Mouse (Mus musculus) thymus, postnatal 0 days (tissue): ENCODE measurements at regions not wholly inside any gene's neighbourhood (a gene's known extent, or its start where the extent isn't known, plus 50 kb on each side); places are given as distances from the start of the nearest gene placed in this dataset.
"Not testable (repeated sequence)": the region's sequence is repeated elsewhere in the genome, so short reads cannot be mapped to it uniquely, and the experiment has no call there.

Experiments used
- DNase-seq: peaks from one replicate; pipeline ENCODE4 v3.0.0-alpha.2; 2015; ENCODE audit warnings: low spot score

DNA sequence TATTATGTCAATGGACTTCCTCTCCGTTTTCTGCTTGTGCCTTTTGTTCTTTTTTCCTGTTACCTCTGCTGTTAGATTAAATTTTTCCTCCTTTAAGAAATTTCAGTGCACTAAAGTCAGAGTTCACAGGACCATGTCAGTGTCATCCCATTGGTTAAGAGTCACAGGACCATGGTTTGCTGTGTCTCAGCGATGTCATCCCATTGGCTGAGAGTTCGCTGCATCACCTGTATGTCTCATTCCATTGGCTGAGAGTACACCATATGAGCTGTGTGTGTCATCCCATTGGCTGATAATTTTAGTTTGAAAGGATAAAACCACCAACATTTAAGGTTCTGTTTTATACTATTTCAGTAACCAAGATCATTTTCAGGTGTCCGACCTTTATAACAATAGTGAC, 50.7 kb upstream of the Jade1 start:
- DNase-seq: no peak

DNA sequence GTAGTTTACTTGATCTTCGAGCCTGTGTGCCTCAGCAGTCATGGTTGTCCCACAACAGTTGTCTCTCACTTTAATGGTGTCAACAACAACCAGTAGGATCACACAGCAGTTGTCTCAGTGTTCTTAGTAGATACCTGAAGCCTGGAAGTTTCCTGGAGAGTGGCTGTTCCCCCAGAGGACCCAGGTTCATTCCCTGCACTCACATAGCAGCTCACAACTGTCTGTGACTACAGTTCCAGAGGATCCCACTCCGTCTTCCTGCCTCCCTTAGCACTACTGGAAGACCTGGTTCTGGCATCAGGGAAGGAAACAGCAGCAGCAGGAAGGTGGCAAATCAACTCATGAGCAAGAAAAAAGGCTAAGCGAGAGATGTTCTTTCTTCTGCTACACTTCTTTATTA, 53.4 kb upstream of the Jade1 start:
- no peak for DNase-seq

DNA sequence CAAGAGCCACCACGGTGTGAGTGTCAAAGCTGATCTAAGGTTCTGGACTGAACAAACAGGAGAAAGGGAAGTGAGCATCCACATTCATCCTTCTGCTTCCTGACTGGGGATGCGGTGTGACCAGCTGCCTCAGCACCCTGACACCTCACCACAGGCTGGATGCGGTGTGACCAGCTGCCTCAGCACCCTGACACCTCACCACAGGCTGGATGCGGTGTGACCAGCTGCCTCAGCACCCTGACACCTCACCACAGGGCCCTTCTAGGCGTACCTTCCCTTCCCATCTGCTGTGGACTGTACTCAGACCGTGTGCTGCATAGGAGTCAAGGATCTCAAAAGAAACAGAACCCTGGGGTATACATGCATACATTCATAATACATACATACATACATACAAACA, 53.9 kb upstream of the Jade1 start:
- not testable (repeated sequence) for DNase-seq

DNA sequence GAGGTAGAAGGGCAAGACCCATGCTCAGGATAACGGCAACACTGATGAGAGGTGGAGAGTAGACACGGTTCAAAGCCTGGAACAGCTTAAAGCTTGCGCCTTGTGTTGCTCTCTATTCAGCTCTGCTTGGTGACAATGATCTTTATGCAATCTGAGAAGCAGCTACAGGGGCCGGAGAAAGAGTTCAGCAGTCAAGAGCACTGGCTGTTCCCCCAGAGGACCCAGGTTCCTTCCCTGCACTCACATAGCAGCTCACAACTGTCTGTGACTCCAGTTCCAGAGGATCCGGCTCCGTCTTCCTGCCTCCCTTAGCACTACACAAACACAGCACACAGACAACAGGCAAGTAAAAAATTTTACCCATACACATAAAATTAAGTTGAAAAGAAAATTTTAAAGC, 54.4 kb upstream of the Jade1 start:
- no peak for DNase-seq

DNA sequence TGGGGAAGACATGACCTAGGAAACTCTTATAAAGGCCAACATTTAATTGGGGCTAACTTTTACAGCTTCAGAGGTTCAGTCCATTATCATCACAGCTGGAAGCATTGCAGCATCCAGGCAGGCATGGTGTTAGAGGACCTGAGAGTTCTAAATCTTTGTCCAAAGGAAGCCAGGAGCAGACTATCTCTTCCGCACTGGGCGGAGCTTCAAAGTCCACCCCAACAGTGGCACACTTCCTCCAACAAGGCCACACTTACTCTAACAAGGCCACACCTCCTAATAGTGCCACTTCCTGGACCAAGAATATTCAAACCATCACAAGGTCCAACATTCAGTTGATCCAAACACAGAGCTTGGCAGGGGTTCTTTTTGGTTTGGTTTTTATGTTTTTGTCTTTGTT, 55.9 kb upstream of the Jade1 start:
- DNase-seq: no peak

DNA sequence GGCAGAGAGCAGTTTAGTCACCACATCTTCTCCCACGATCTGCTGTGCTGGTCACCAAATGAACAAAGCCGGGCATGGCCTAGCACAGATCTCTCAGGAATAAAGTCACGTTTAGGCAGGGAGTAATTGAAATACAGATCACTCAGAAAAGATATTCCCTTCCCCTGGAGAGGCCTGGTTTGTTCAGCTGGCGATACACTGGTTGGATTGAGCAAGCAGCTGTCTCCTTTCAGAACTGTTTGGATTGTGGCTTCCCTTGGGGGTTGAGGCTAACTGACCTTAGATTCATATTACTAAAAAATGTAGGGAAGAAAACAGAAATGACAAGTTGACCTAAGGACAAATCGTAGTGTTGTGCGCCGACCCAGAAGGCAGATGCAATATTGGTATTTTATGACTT, 56.7 kb upstream of the Jade1 start:
- no peak for DNase-seq

DNA sequence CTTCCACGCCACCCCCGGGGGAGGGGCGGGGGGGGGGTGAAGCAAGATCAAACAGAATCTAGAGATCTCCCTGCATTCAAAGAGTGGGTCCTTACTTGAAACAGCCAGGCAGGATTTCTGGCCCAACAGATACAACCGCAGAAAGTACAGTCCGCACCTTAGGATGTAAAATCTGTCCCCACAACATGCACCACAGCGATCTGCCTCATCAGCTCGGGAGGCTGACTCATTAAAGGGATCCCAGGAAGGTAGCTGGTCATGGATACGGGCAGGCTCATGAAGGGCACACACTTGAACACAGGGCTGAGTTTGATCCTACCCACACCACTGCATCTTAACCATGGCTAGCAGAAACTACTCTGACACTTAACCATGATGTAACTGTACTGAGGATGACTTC, 57.8 kb upstream of the Jade1 start:
- DNase-seq: no peak

DNA sequence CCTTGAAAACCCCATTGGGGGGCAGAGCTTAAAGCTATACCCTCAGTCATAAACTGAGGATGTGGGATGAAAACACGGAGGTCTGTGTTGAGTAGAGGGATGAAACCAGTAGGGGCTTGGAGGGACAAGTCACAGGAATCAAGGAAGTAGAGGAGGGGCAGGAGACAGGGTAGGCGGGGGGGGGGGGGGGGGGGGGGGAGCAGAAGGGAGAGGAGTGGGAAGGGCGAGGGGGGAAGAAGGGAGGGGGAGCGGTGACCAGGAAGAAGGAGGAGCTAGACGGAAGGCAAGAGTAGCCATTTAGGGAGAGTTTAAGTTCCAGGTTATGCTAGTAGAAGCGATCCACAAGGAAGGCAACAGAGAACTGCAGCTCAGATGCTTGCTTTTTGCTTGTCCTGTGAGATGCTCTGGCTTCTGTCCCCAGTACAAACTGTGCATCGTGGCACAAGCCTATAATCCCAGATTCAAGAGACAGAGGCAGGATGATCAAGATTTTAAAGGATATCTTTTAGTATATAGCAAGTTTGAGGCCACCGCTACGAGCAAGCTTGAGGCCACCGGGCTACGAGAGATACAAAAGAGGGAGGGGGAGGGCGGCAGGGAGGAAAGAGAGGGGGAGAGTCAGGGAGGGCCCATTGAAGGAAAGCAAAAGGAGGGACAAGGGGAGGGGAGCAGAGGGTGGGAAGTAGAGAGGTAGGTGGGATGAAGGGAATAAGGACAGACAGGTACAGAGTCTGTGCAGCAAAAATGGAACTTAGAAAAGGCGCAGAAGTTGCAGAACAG, 58.4 kb upstream of the Jade1 start:
- DNase-seq: no peak

DNA sequence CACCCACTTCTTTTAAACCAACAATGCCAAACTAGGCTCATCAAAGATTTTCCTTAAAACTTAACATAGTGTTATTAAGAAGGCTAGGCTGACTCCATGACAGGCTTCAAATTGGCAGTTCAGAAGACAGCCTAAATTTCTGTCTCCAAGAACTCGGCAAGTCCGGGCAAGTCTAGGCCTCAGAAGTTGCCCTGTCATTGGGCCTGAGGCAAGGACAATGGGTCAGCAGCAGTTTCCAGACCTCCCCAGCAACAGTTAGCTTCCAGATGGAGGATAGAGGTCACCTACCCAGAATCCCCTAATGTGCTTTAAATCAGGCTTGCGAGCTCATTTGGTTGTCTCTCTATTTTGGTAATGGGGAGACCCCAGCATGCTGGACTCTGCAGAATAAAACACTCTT, 59.6 kb upstream of the Jade1 start:
- no peak for DNase-seq

DNA sequence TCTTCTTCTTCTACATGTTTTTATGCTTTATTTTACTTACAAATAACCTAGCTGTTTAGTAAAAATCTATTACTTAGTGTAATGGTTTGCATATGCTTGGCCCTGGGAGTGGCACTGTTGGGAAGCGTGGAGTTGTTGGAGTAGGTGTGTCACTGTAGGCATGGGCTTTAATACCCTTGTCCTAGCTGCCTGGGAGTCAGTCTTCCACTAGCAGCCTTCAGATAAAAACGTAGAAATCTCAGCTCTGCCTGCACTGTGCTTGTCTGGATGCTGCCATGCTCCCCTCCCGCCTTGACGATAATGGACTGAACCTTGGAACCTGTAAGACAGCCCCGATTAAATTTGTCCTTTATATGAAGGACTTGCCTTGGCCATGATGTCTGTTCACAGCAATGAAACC, 60.4 kb upstream of the Jade1 start:
- no peak for DNase-seq

DNA sequence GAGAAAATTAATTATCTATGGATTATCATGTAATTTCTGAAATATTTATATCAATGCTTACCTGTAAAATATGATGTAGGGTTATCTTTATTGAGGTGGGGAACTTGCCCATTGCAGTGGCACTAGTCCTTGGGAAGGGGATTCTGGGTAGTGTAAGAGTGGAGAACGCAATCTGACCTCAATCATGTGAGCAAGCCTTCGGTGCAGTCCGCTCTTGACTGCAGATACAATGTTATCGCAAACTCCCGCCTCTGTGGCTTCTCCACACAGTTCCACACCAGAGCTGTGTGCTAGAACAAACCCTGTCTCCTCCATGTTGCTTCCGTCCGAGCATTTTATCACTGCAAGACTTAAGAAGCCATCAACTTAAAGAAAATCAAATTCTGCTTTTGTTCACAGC, 62.1 kb upstream of the Jade1 start:
- DNase-seq: no peak

DNA sequence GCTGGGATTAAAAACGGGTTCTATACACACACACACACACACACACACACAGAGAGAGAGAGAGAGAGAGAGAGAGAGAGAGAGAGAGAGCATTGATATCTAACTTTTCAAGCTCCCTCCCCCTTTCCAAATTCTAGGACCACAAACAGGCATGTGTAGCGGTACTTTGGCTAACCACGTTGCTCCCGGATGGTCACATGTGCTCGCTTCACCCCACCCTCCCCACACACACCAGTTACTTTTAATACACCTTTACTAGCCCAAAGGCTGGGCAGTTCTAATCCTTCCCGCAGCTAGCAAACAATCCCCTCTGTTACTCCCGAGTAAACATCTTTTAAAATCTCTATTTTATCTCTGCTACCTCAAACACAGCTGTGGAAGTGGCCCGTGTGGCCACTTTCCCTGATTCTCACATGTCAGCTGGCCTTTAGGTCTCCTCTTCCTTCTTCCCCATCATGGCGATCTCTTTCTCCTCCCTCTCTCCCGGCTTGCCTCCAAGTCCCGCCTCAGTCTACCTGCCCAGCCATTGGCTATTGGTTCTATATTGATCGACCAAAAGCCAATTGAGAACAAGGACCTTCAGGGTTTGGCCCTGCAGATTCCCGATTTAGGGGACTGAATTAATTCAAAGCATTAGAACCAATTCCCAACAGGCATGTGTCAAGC, 62.7 kb upstream of the Jade1 start:
- no peak for DNase-seq

DNA sequence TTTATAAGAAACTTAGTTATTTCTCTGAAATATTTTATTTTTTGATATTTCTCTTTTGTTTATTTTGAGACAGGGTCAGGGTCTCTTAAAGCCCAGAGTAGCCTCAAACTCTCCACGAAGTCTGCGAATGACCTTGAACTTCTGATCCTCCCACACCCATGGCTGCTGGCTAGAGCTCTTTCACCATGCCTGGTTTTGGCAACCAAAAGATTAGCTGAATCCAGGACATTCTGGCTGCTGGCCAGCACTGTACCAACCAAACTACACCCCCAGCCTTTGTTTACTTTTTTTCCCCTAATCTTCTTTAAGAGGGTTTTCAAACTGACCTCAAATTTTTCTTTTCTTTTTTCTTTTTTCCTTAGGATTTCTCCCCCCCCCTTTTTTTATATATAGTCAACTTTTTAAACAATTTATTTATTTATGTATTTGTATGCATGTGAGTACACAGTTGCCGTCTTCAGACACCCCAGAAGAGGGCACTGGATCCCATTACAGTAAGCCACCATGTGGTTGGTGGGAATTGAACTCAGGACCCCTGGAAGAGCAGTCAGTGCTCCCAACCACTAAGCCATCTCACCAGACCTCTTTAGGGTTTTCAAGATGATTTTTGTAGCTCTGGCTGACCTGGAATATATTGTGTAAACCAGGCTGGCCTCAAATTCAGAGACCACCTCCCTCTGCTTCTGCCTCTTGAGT, 63.4 kb upstream of the Jade1 start:
- no peak for DNase-seq

DNA sequence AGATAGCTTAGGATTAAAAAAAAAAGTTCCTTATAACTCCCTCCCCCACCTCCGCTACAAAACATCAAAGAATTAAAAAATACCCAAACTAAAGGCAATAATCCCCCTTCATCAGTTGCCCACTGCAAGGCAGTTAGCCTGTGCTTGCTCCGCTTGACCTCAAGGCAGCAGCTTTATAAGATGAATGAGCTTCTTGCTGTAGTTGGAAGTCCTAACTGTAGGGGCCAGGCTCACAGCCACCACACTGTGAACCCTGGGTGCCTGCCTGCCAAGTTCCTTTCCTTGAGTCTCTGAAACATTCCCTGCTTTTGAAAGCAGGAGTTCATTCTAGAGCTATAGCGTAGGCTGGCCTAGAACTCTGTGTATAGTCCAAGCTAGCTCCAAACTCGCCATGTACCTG, 64.3 kb upstream of the Jade1 start:
- DNase-seq: no peak

DNA sequence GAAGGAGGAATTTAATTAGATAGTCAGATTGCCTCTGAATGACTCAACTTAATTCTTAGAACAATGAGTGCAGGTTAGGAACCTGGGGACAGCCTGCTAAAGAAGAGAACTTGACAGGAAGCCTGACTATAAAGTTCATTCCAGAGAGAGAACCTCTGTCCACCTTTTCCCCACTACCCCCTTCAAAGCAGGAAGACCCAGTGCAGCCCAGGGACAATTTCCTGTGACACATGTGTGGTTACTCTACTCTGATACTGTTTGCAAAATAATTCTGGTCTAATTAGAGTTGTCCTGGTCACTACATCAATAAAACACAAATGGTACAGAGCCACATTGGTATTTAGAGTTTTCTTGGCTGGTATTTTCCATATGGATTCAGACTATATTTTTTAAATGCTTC, 65.5 kb upstream of the Jade1 start:
- DNase-seq: no peak

DNA sequence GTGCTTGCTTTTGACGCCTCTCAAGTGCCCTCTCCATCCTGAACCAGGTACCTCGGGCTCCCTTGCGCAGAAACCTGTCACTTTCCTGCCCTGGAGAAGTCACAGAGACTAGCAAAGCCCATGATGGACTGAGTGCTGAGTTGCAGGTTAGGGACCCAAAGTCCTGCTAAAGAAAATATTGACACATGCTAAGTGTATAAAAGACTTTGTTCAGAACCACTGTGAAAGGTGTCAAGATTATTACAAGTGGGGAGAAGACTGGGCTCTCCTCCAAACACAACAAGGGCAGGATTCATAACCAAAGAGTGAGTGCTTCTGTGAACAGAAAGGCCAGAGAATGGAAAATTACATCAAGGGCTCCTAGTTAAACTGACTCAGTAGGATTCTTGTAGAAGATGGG, 66.0 kb upstream of the Jade1 start:
- DNase-seq: no peak

DNA sequence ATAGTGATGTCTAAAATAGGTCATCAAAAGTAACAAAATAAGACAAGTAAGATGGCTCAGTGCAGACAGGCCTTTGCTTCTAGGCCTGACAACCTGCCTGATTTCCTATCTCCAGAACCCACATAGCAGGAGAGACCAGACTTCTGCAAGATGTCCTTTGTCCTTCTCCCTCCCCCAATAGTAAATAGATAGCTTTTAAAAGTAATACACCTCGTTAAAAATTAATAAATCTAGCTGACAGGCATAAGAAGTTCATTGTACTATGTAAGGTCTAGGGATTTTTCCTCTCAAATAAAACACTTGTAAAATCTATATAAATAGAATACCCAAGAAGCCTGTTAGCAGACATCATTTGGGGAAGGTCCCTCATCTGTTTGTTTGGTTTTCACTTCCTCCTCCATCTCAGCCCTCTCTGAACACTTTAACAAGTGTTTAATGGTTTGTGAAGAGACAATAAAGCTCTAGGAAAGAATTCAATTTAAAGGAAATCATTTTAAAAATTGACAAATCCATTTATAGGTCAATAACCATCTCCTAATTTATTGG, 67.2 kb upstream of the Jade1 start:
- no peak for DNase-seq

DNA sequence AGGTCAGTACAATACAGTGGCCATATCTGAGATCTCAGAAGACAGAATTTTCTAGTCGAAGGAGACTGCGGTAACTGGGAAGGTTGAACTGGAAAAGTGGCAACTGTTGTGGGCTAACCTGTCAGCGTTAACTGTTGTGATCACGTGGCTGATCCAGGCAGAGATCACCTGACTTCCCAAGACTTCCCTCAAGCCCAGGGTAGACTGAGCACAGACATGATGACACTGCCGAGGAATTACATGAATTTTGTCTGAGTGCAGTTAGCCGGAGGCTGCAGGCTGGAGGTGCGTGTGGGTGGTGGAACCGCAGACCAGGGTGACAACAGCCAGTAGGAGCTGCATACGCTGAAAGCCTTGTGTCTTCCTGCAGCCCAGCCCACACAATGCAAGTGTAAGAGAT, 70.6 kb upstream of the Jade1 start:
- DNase-seq: no peak

DNA sequence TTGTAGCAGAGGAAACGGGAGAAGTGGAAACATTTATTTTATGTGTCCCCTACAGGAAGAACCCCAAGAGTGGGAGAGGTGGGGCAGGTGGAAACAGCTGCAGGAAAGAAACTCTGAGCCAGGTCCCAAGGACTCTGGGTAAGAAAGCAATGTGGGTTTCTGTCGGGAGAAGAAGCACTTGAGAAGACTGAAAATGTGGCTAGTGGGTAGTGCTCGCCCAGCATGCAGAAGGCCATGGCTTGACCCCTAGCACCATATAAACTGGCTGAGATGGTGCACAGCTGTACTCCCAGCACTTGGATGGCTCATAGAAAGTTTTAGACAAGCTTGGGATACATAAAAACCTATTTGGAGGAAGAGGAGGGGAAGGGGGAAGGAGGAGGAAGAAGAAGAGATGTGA, 71.9 kb upstream of the Jade1 start:
- no peak for DNase-seq

DNA sequence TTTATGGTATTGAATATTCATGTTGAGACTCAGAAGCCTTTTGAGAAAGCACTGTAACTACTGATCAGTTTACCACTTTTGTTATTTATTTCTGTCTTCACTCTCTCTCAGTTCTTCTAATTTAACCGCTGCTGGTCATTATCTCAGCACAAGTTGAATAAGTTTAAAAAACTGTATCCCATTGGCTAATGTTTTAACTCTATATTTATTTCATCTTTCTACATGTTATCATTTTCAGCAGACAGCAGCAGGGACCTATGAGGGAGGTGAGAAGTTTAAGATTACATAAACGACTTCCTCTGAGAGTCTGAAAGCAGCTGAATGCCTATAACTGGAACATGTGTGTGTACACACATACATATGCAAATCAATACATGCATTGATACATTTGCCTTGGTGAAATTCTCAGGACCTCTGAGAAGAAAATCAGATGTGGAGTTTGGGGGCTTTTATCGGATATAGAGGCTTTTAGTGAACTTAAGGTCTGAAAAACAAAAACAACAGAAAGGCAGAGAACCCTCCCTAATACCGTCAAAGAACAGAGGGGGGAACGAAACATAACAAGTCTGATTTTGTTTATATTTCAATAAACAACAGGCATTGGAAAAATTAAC, 72.5 kb upstream of the Jade1 start:
- no peak for DNase-seq

DNA sequence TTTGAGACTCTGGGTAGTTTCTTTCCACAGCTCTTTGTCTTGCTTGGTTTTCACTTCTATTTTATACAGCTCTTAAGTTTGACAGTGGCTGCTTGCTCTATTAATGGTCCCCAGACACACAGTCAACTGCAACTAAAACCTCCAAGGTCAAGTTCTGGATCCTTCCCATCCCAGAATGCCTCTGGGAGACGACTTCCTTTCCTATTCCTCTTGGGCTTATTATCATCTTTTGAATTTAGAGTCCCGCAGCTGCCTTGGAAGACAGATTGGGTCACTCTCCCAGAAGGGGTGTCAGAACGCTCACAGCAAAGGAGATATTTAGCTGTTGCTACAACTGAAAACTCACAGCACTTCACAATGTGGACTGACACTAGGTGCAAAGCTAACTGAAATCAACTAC, 75.3 kb upstream of the Jade1 start:
- no peak for DNase-seq

DNA sequence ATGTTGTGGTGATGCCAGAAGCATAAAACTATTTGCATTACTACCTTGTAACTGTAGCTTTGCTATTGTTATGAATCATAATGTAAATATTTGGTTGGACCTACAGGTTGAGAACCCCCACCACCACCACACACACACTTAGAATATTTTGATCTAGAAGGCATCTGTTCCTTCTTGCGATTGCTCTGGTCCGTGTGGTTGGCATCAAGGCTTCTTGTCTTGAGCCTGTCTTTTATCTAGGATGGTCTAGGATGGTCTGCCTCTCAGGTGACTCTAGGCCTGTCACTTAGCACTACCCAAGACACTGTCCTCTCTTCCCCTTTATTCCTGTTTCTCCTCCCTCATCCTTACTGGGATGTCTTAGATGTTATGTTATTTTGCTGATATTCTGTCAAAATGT, 76.6 kb upstream of the Jade1 start:
- DNase-seq: no peak
